Comparison of ENCODE assay signal across 14 mouse cellular contexts in the genomic region with DNA sequence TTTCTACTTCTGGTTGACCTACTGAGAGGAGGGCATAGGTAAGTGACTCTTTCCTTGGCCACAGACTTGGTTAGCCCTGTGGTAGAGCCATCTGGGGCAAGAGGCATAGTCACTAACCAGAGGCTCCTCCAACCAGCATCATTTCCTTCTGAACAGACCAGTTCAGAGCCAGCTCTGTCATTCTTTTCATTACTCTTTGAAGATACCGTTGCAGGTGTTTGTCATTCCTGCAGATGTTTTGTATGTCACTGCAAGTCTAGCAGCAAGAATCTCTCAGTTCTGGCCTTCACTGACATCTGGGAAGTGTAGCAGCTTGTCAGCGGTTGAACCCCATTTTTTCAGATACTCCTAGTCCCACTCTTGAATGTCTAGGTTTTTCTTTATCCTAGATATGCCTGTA.
"Had no signal": no experiment of that assay in that cellular context is flagged by ENCODE, and none has a peak within 500 bp of the region (broad histone marks: within the 10 kb centered on the region; RNA-seq: fewer than 3 reads in every experiment).

No protein-coding gene starts in this region.

- DNase-seq: lung, adult 18-20 months; lung, embryonic 14.5 days; lung, postnatal 10 days; lung, postnatal 4 days; right cerebral cortex, postnatal 14 days had no signal

- H3K9ac ChIP-seq: limb, embryonic 15.5 days; liver, embryonic 14.5 days; lung, embryonic 14.5 days; midbrain, embryonic 13.5 days; neural tube, embryonic 12.5 days; stomach, embryonic 15.5 days had no signal

- H3K9me3 ChIP-seq: limb, embryonic 15.5 days; midbrain, embryonic 10.5 days; midbrain, embryonic 13.5 days; neural tube, embryonic 12.5 days; stomach, embryonic 15.5 days had no signal

- H3K4me2 ChIP-seq: limb, embryonic 15.5 days; liver, embryonic 11.5 days; lung, embryonic 14.5 days; midbrain, embryonic 13.5 days; neural tube, embryonic 12.5 days; stomach, embryonic 15.5 days had no signal

- ATAC-seq: midbrain, embryonic 13.5 days; midbrain, embryonic 16.5 days had no signal

- H3K27me3 ChIP-seq: limb, embryonic 15.5 days; midbrain, embryonic 13.5 days; neural tube, embryonic 12.5 days; stomach, embryonic 15.5 days had no signal

- H3K4me3 ChIP-seq: limb, embryonic 15.5 days; midbrain, embryonic 10.5 days; midbrain, embryonic 13.5 days; neural tube, embryonic 12.5 days; stomach, embryonic 15.5 days had no signal

- H3K27ac ChIP-seq: limb, embryonic 15.5 days; liver, embryonic 14.5 days; midbrain, embryonic 10.5 days; midbrain, embryonic 13.5 days; neural tube, embryonic 12.5 days; stomach, embryonic 15.5 days; stomach, postnatal 0 days had no signal
